Mouse (Mus musculus) adrenal gland (tissue): ENCODE measurements around the gene Wnt1.
"Not testable (repeated sequence)": the region's sequence is repeated elsewhere in the genome, so short reads cannot be mapped to it uniquely, and the experiment has no call there.

Experiments used
- intact Hi-C: fragments of 180-260 bp; cut with DNase I; formaldehyde crosslinking; loops from one replicate; pipeline ENCODE4 v1.15.1; 2025
- long read RNA-seq, 2 experiments: library from polyadenylated mRNA; unstranded; transcript quantifications; one replicate each; pipeline ENCODE4 v2.0.0; 2020; ENCODE audit warnings: borderline replicate concordance in 1 of 2; ENCODE audit not compliant: insufficient replicate concordance in 1 of 2

The Wnt1 gene
- long read RNA-seq, experiment 1: 0 reads
- long read RNA-seq, experiment 2: 0 reads

DNA sequence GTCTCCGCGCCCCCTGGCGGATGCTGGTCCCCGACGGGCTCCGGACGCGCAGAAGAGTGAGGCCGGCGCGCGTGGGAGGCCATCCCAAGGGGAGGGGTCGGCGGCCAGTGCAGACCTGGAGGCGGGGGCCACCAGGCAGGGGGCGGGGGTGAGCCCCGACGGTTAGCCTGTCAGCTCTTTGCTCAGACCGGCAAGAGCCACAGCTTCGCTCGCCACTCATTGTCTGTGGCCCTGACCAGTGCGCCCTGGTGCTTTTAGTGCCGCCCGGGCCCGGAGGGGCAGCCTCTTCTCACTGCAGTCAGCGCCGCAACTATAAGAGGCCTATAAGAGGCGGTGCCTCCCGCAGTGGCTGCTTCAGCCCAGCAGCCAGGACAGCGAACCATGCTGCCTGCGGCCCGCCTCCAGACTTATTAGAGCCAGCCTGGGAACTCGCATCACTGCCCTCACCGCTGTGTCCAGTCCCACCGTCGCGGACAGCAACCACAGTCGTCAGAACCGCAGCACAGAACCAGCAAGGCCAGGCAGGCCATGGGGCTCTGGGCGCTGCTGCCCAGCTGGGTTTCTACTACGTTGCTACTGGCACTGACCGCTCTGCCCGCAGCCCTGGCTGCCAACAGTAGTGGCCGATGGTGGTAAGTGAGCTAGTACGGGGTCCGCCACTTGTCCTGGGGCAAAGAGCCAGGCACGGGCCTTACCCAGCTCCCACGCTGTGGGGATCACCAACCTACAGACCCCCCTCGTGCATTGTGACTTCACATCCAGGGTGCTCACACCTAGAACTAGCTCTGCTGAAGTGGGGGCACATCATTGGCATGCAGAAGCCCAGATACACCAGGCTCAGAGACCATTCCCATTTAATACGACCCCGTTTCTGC is at the start of gene Wnt1:
Gene Wnt1 (plus strand): TSS at position 197 of the 875 bp plus-strand sequence.
- intact Hi-C loops: loop anchor here (5.0 kb wide), 2 partner anchors 63 to 128 kb away; partner anchors contain the start of genes Ddx23 and Fkbp11

DNA sequence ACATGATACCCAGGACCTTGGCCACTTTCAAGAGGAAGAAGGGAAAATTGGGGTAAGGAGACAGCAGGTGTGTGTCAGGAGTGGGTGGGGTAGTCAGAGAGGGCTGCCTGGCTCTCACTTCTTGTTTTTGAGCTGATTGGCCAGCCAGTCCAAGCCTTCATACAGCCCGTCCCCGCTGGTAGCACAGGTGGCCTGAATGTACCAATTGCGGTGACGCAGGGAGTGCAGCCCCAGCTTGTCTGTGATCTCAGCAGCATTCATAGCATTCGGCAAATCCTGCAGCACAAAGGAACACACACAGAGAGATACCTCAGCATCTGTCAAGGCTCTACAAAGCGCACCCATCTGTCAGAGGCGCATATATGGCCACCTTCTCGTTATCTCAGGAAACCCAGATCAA is 49.4 kb upstream of the Wnt1 start:
- intact Hi-C loops: no loop called here

DNA sequence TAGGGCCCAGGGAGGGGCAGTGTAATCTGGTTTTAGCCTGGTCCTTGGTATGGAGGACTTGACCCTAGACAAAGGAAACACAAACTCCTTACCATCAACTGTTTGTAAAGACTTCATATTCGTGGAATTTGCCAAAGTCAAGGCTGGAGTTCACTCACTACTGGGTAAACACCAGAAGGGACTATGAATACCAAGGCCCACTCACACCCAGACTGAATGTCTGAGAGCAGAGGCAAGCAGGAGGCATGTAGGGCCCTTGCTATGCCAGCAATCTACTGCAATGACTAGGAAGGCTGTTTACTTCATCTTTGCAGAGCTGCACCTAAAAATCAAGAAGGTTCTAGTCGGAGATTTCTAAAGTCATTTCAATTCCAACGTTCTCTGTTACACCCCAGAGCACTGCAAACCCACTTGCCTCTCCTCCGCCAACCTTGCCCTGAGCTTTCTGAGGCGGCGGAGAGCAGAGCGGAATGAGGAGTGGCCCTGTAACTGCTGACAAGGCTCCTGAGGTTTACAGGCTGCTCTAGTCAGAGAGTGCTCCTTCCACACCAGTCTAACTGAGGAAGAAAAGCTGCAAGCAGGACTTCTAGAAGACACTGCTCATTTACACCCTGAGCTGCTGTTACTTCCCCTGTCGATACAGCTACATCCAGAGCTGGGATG is 46.8 kb upstream of the Wnt1 start:
- intact Hi-C loops: no loop called here

DNA sequence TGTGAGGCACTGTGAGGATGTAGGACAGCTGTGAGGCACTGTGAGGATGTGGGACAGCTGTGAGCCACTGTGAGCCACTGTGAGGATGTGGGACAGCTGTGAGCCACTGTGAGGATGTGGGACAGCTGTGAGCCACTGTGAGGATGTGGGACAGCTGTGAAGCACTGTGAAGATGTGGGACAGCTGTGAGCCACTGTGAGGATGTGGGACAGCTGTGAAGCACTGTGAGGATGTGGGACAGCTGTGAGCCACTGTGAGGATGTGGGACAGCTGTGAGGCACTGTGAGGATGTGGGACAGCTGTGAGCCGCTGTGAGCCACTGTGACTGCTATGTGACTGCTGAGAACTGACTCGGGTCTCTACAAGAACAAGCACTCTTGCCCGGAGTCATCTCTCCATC is 45.8 kb upstream of the Wnt1 start:
- intact Hi-C loops: not testable (repeated sequence)

DNA sequence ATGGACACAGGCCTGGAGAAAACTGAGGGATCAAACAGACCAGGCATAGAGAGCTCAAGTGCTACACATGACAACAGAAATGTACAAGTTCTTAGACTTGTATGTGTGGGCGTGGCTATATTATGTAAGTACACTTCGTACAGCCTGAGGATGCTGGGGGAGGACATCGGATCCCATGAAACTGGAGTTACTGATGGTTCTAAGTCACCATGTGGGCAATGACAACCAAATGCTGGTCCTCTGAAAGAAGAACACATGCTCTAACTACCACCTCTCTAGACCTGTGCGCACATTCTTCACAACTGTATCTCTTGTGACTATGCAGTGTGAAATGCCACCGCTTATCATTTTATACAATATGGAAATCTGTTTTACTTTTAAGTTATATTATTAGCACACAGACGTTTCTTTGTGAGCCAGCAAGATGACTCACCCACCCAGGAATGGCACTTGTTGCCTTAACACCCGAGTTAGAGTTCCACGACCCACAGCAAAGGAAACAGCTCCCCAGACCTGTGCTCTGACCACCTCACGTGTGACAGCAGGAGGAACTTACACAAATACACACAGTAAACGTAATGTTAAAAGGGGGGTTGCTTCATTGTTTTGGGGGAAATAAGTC is 43.2 kb upstream of the Wnt1 start:
- intact Hi-C loops: no loop called here

DNA sequence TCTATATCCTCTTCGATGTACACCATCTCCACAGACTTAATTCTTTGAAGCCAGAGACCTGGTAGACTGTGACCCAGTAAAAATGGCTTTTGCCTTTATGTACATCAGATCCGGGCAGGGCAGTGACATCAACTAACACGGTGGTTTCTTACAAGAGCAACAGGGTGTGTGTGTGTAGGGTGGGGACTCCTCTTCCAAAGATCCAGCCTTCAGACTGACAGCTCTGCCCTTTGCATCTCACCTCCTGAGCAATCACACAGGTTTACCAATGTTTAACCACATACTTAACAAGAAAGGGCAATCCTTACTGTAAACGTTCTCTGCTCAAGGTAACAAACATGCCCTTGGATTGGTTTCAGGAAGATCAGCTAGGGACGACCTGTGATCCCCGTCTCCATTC is 42.4 kb upstream of the Wnt1 start:
- intact Hi-C loops: no loop called here

DNA sequence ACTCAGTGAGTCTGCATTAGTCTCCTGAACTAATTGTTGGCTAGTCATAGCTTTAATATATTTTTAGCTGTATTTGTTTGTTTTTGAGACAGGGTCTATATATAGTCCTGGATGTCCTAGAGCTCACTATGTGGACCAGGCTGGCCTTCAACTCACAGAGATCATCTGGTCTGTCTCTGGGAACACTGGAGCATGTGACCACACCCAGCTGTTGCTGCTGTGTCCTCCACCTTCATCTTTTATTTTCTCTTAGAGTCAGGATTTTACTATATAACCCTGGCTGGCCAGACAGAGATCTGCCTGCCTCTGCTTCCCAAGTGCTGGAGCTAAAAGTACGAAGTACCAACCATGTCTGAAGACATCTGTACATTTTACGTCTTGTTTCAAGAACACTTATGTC is 40.6 kb upstream of the Wnt1 start:
- intact Hi-C loops: no loop called here

DNA sequence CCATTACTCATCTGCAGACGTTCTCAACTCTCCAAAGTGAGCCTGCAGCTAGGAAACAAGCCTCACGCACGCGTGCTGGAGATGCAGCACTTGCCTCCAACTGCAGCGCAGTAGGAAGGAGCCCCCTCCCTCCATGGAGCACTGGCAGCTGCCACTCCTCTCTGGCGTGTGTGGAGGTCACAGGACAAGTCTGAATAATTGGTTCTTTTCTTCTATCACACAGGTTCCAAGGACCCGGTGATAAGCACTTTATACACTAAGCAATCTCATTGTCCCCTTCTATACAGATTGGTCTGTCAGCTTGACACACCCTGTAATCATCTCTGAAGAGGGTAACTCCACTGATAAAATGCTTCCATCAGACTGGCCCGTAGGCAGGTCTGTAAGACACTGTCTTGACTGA is 36.6 kb upstream of the Wnt1 start:
- intact Hi-C loops: no loop called here

DNA sequence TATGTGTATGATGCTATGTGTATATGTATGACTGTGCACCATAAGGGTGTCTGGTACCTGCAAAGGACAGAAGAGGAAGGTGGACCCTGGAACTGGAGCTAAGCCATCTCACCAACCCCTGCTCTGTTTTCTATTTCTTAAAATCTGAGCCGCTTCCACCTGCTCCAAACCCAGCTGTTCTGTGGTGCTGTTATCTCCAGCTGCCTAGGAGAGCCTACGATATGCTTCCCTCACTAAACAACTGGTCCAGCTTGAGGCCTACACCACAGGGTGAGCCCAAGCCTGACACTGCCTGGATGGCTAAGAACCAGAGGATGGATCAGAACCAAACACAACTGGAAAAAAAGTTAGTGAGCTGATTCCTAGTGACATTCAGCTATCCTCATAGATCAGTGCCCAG is 35.5 kb upstream of the Wnt1 start:
- intact Hi-C loops: no loop called here

DNA sequence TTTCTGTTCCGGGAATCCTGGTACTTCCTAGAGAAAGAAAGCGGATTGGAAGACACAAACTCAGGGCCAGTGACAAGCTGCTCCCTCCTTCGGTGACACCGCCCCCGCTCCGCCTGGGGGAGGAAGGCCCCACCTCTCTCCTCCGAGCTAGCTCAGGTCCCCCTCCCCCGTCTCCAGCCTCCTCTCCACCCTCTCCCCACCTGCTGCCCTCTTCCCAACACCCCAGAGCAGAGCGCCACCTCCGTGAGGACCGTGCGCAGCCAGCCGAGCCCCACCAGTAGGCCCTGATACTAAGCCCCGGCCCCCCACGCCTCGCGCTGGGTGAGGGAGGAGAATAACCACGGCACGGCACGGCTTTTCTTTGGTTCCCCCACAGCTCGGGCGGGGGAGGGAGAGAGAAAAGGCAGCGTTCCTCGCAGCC is 27.4 kb upstream of the Wnt1 start:
- intact Hi-C loops: no loop called here

DNA sequence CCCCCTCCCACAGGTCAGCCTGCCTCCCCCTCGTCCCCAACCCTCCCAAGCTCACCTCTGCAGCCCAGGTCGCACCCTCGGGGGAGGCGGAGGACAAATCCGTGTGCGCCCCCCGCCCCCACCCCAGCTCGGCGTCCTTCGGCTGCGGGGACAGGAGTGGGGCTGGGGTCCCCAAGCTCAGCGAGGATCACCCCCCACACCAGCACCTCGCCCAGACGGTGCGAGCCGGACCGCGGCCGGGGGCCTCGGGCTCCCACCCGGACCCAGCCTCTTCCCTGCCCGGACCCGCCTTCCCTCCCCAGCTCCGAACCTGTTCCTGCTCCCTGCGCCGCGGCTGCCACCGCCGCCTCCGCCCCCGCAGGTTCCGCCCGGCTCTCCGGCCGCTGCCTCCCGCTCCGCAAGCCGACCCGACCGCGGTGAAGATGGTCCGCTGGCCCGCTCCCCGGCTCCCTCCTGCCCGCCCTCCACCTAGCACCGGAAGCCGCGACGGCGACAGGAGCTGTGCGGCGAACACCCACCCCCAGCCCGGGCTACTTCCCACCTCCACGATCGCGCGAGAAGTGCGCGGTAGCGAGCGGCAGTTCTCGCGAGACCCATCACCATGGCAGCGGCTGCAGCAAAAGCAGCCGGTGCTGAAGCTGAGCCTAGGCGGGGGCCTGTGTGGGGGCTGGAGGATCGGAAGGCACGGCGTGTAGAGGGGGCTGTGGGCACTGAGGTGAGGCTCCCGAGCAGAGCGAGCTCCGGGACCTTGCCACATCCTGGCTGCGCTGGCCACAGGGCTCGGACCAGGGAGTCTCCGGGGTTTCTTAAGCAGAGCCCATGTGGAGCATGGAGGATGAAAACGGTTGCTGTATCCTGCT is 26.8 kb upstream of the Wnt1 start, which contains the start of gene Arf3:
Gene Arf3 (minus strand): TSS at position 545 of the 860 bp plus-strand sequence.
- intact Hi-C loops: no loop called here

DNA sequence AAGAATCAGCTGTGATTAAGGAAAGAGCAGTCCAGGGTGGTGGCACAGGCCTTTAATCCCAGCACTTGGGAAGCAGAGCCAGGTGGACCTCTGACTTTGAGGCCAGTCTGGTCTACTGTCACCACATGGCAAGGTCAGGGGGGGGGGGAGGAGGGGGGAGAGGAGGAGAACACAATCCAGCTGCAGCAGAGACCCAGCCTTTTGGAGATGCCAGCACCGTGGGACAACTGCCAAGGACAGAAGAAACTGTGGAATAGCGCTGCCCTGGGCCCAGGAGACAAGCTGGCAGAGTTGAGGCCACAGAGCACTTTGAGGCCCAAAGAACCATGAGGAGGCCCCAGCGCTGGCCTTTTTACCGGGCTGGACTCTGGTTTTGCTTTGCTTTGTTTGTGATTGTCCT is 23.7 kb upstream of the Wnt1 start:
- intact Hi-C loops: loop anchor here (5.0 kb wide), 1 partner anchor 36 kb away; no protein-coding TSS in a partner anchor

DNA sequence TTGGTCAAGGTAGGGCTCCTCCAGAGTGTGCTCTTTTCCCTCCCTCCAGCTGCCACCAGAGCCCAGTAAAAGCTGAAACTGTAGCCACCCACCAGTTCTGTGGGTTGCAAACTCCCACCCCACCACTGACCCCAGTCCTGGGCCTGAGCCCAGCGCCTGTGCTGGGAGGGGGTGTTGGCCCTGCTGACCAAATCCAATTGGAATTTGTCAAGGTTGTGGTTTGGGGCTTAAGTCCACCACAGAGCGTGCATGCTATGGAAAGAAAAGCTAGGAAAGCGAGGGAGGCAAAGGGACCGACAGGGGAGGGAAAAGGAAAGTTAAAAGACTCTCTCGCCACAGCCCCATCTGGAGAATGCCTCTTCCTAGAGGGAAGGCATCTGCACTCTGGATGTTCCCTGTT is 21.4 kb upstream of the Wnt1 start:
- intact Hi-C loops: loop anchor here (5.0 kb wide), 1 partner anchor 34 kb away; no protein-coding TSS in a partner anchor

DNA sequence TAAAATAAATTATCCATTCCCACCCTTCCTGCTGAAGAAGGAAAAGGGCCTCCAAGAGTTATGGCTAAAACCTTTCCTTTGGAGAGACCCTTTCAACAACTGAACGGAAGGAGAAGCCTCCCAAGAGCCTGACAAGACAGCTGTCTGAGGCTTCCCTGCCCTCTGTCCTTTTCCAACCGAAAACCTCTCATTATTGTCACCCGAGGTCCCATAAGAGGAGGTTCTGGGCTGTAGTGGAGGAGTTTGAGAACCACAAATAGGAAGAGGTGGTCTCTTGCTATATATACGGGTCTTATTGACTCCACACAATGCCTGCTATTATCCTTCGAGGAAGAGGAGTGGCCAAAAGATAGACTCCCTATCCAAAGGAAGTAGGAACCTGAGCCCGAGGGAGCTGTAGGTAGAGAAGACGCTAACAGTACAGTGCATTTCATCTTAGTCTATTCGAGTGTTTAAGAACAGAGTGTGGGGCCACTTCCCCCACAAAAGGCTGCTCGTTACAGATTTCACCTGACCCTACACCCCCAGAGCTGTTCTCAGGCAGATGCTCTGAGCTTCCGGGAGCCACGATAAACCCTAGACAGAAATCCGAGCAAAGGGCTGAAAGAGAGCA is 17.7 kb upstream of the Wnt1 start:
- intact Hi-C loops: no loop called here

DNA sequence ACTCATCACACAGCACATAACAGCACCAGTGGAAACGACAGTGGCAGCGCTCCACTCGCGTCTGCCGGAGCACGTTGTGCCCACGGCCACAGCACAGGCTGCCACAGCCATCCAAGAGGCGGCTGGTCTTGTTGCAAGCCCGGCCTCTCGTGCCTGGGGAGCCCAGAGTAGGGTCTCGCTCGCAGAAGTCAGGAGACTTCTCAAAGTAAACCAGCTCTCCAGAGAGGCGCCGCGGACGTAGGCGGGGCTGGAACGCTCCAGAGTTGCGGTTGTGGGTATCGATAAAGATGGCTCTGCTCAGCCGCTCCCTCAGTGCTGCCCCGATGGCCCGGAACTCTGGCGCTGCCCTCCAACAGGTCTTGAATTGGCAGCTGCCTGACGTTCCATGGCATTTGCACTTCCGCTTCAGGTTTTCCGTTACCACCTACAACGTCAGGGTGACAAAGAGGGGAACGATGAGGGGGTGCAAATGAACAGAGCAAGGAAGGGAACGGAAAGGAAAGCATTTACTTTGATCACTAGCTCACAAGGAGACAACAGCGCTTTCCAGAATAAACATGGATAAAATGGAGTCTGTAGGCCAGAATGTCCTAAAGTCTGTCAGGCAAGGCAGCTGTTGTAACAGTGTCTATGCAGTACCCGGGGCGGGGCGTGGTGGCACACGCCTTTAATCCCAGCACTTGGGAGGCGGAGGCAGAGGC is 17.0 kb upstream of the Wnt1 start:
- intact Hi-C loops: no loop called here

DNA sequence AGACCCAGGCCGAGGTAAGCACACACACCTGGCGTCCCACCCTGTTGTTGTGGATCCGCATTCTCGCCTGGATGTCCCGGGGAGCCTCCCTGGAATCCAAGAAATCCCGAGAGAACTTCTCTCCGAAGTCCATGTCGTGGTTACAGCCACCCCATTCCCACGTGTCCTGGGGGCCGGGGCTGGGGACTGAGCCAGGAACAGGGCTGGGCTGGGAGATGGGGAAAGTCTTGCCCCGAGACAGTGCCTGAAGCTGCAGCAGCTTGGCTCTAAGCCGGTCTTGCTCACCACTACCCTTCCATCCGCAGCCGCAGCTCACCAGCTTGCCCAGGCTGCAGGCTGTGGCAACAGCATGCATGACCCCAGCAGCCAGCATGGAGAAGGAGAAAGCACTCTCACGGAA is 15.6 kb upstream of the Wnt1 start:
- intact Hi-C loops: no loop called here

DNA sequence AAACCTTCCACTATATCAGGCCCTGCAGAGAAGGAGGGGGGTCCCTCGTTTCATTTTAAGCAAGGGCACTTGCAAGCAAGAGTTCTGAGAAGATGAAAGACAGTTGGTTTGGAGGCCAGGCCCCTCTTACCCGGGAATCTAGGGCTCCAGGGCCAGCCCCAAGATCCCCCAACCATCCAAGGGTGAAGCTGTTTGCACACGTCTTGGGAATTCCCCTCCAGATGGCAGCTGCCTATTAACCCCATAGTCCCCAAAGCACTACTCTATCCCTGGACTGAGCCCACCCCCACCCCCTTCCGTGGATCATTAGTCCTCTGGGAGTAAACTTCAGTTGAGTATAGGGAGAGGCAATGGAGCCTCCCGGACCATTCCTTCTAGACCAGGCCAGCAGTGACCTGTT is 14.1 kb upstream of the Wnt1 start:
- intact Hi-C loops: no loop called here

DNA sequence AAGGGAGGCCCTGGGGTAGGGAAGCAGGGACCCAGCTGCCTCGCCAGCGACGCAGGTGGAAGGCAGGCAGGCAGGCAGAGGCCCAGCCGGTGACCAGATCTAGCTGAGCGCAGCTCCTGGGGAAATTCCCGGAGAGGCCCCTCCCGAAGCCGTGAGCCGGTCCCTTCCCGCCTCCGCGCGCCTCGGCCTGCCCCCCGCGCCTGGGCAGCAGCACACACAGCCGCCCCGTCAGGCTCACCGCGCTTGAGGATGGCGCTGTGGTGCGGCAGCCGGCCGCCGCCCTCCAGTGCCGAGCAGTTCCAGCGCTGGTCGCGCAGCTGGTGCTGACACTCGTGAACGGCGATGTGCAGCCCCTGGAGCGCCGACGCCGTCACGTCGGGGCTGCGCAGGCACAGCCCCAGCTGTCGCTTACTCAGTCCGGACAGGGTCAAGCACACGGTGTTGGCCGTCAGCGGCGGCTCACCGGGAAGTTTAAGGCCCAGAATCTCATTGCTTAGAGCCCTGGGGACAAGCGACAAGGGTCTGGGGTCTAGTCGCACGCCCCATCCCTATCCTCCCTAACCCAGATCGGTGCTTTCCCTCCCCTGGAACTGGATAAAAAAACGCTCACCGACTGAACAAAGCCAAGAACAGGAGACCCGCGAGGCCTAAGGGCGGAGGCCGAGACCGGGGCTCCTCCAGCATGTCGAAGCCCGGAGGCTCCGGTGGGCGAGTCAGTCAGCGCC is 13.2 kb upstream of the Wnt1 start:
- intact Hi-C loops: no loop called here

DNA sequence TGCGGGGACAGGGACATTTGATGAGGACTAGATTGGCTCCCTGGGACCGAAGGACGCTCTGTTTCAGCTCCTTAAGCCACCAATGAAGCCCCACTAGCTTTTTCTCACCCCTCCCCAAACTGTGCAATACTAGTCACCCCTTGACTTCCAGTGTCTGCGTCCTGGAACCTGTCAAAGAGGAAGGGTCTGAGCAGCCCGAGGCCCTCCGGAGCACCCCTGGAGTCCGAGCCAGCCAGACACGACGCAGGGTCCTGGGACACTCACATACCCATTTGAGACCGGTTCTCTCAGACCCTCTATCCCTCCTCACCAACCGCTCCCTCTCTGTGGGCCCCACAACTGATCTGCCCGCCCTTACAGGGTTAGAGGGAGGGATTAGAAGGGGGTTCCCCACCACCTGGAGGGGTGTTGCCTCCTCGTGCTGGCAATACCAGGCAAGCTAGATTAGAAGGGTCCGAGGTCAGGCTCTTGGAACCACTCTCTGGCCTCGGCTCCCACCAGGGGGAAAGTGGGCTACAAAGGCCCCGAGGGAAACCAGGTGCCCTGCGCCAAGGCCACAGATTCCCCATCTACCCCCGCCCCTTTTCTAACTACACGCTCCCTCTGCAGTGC is 12.5 kb upstream of the Wnt1 start:
- intact Hi-C loops: no loop called here
